Mouse (Mus musculus) midbrain, embryonic 11.5 days (tissue): ENCODE results near the gene Cacng8. TPM values are rescaled to one million over a fixed set of nuclear protein-coding genes. Genes with fewer than 3 reads are reported as not detected.

ENCODE experiments used
- ATAC-seq: fragments of 200-750 bp; cut with Nextera tagmentation; 2 replicates; pipeline ENCODE4 v1.8.0; 2017; ENCODE audit warnings: moderate TSS enrichment, moderate library complexity; ENCODE audit not compliant: low FRiP score
- DNase-seq: peaks from one replicate; pipeline ENCODE4 v3.0.0; 2015; ENCODE audit warnings: low spot score; ENCODE audit errors: missing footprints
- H3K27ac ChIP-seq: fragments of 300-500 bp; sonication (generic); 2 replicates; pipeline ENCODE4 v1.5.1; 2014; ENCODE audit warnings: low read depth, low read length
- H3K27me3 ChIP-seq: fragments of 300-500 bp; sonication (generic); 2 replicates; pipeline ENCODE4 v1.6.1; 2014; ENCODE audit warnings: mild to moderate bottlenecking, low read length, moderate library complexity, mixed read lengths; ENCODE audit not compliant: control insufficient read depth, insufficient read depth
- H3K36me3 ChIP-seq: fragments of 300-500 bp; sonication (generic); 2 replicates; pipeline ENCODE4 v1.6.1; 2014; ENCODE audit warnings: mild to moderate bottlenecking, low read length, moderate library complexity, mixed read lengths; ENCODE audit not compliant: control insufficient read depth, insufficient read depth
- H3K4me1 ChIP-seq: fragments of 300-500 bp; sonication (generic); 2 replicates; pipeline ENCODE4 v1.6.1; 2014; ENCODE audit warnings: low read length; ENCODE audit not compliant: control insufficient read depth, insufficient read depth
- H3K4me2 ChIP-seq: fragments of 300-500 bp; sonication (generic); 2 replicates; pipeline ENCODE4 v1.6.1; 2014; ENCODE audit warnings: mild to moderate bottlenecking, moderate library complexity
- H3K4me3 ChIP-seq: fragments of 300-500 bp; sonication (generic); 2 replicates; pipeline ENCODE4 v1.5.1; 2014; ENCODE audit warnings: low read depth, low read length
- H3K9ac ChIP-seq: fragments of 300-500 bp; sonication (generic); 2 replicates; pipeline ENCODE4 v1.6.1; 2014; ENCODE audit warnings: low read length
- H3K9me3 ChIP-seq: fragments of 300-500 bp; sonication (generic); 2 replicates; pipeline ENCODE4 v1.6.1; 2016; ENCODE audit warnings: low read length; ENCODE audit not compliant: control insufficient read depth
- WGBS: fragments of 180-500 bp; shearing (Covaris S2); extraction: QIAGEN DNeasy Blood & Tissue Kit; methylation state at CpG from one replicate; pipeline ENCODE4 v1.1.7; 2014; 5-methylcytosine and 5-hydroxymethylcytosine counted together
- polyA plus RNA-seq: library from polyadenylated mRNA; unstranded; fragments of >200 nt; fragmentation: Nextera tagmentation; extraction: Ambion mirVana; gene quantifications from 2 replicates; pipeline ENCODE4 v1.2.1, GENCODE M21; 2014

Gene Cacng8
- polyA plus RNA-seq, 1 experiment from 2014 or later = 4.7 TPM

GRCm38 (mm10) chr7:3373754-3374153 lies 16.7 kb upstream of the Cacng8 start:
- Histone ChIP-seq H3K4me3 (no peak overlapping the region), H3K27ac (no peak overlapping the region), H3K9me3 (no peaks in the 10 kb centered on the region), H3K4me2 (no peak overlapping the region), H3K36me3 (no peaks in the 10 kb centered on the region), H3K9ac (no peak overlapping the region), H3K4me1 (no peaks in the 10 kb centered on the region), H3K27me3 (no peaks in the 10 kb centered on the region)
- WGBS = 90% methylated on average over 8 of the region's 8 CpGs
- ATAC-seq = no peak
- DNase-seq = no peak

GRCm38 (mm10) chr7:3376831-3377230 lies 13.7 kb upstream of the Cacng8 start:
- no peak overlapping the region for H3K4me3 ChIP-seq
- no peaks in the 10 kb centered on the region for H3K4me1 ChIP-seq
- no peak overlapping the region for H3K9ac ChIP-seq
- H3K9me3 ChIP-seq = no peaks in the 10 kb centered on the region
- DNase-seq = peak; percentile 88
- H3K36me3 ChIP-seq = no peaks in the 10 kb centered on the region
- ATAC-seq = no peak
- WGBS = 51% methylated on average over 4 of the region's 4 CpGs
- H3K27me3 ChIP-seq = no peaks in the 10 kb centered on the region
- H3K4me2 ChIP-seq = no peak overlapping the region
- H3K27ac ChIP-seq = no peak overlapping the region

GRCm38 (mm10) chr7:3382123-3382522 lies 8.4 kb upstream of the Cacng8 start:
- no peak for ATAC-seq
- H3K4me2 ChIP-seq = no peak overlapping the region
- no peaks in the 10 kb centered on the region for H3K9me3 ChIP-seq
- no peak overlapping the region for H3K9ac ChIP-seq
- no peaks in the 10 kb centered on the region for H3K36me3 ChIP-seq
- no peaks in the 10 kb centered on the region for H3K4me1 ChIP-seq
- 89% methylated on average over 9 of the region's 9 CpGs for WGBS
- H3K27ac ChIP-seq = no peak overlapping the region
- H3K27me3 ChIP-seq = no peaks in the 10 kb centered on the region
- no peak overlapping the region for H3K4me3 ChIP-seq
- peak; percentile 59 for DNase-seq

- no peaks in the 10 kb centered on the region; the same call in 1 of the 2 replicates for H3K4me1 ChIP-seq
- H3K9me3 ChIP-seq = no peaks in the 10 kb centered on the region
- H3K4me3 ChIP-seq = no peak overlapping the region
- H3K36me3 ChIP-seq = no peaks in the 10 kb centered on the region
- no peak for DNase-seq
- H3K27ac ChIP-seq = no peak overlapping the region
- H3K4me2 ChIP-seq = no peak overlapping the region
- no peak for ATAC-seq
- H3K27me3 ChIP-seq = no peaks in the 10 kb centered on the region
- no peak overlapping the region for H3K9ac ChIP-seq
- 85% methylated on average over 5 of the region's 5 CpGs for WGBS
Measured at GRCm38 (mm10) chr7:3384807-3385319, 5.6 kb upstream of the Cacng8 start.

GRCm38 (mm10) chr7:3386036-3386730 lies 4.3 kb upstream of the Cacng8 start:
- Histone ChIP-seq H3K9ac (no peak overlapping the region), H3K4me1 (peaks cover 2% of the 10 kb centered on the region; the same call in 1 of the 2 replicates), H3K4me2 (no peak overlapping the region), H3K9me3 (no peaks in the 10 kb centered on the region), H3K27me3 (no peaks in the 10 kb centered on the region), H3K4me3 (no peak overlapping the region), H3K27ac (no peak overlapping the region), H3K36me3 (no peaks in the 10 kb centered on the region)
- no peak for ATAC-seq
- WGBS = 85% methylated on average over 6 of the region's 6 CpGs
- DNase-seq = peak; percentile 4

GRCm38 (mm10) chr7:3387761-3388160 lies 2.7 kb upstream of the Cacng8 start:
- no peak overlapping the region for H3K9ac ChIP-seq
- no peak overlapping the region for H3K27ac ChIP-seq
- H3K4me1 ChIP-seq = peaks cover 10% of the 10 kb centered on the region
- no peaks in the 10 kb centered on the region for H3K27me3 ChIP-seq
- ATAC-seq = no peak
- no peak overlapping the region for H3K4me2 ChIP-seq
- 84% methylated on average over 18 of the region's 18 CpGs for WGBS
- DNase-seq = peak; percentile 61
- H3K36me3 ChIP-seq = no peaks in the 10 kb centered on the region
- H3K4me3 ChIP-seq = no peak overlapping the region
- no peaks in the 10 kb centered on the region for H3K9me3 ChIP-seq

- DNase-seq (no peak), ATAC-seq (no peak)
- Histone ChIP-seq H3K27me3 (no peaks in the 10 kb centered on the region), H3K36me3 (no peaks in the 10 kb centered on the region), H3K4me3 (no peak overlapping the region), H3K9ac (no peak overlapping the region), H3K27ac (no peak overlapping the region), H3K4me1 (peaks cover 10% of the 10 kb centered on the region), H3K9me3 (no peaks in the 10 kb centered on the region), H3K4me2 (no peak overlapping the region)
- 72% methylated on average over 6 of the region's 6 CpGs for WGBS
Measured at GRCm38 (mm10) chr7:3388885-3389284, 1.6 kb upstream of the Cacng8 start.

- Histone ChIP-seq H3K27ac (no peak overlapping the region), H3K27me3 (no peaks in the 10 kb centered on the region), H3K4me2 (peak overlapping the region; percentile 63), H3K4me1 (peaks cover 10% of the 10 kb centered on the region), H3K9me3 (no peaks in the 10 kb centered on the region), H3K36me3 (peaks cover 4% of the 10 kb centered on the region), H3K4me3 (peak overlapping the region; percentile 33), H3K9ac (peak overlapping the region; percentile 53; the same call in 1 of the 2 replicates)
- DNase-seq (peak; percentile 91), ATAC-seq (peak; percentile 67)
- 4% methylated on average over 17 of the region's 17 CpGs for WGBS
Measured at GRCm38 (mm10) chr7:3389444-3390412, 755 bp upstream of the Cacng8 start.

- WGBS = 4% methylated on average over 12 of the region's 12 CpGs
- peak; percentile 90 for DNase-seq
- Histone ChIP-seq H3K9ac (peak overlapping the region; percentile 53; the same call in 1 of the 2 replicates), H3K27ac (no peak overlapping the region), H3K36me3 (peaks cover 4% of the 10 kb centered on the region), H3K9me3 (no peaks in the 10 kb centered on the region), H3K4me1 (peaks cover 10% of the 10 kb centered on the region), H3K4me3 (peak overlapping the region; percentile 33), H3K27me3 (no peaks in the 10 kb centered on the region), H3K4me2 (peak overlapping the region; percentile 63)
- peak; percentile 38 for ATAC-seq
Measured at GRCm38 (mm10) chr7:3391081-3391451, 583 bp downstream of the Cacng8 start.
